Mouse (Mus musculus): ENCODE data around the gene Acp7. TPM values are rescaled to one million over a fixed set of nuclear protein-coding genes. Genes with fewer than 3 reads are reported as not detected.
"Not testable (repeated sequence)": the region's sequence is repeated elsewhere in the genome, so short reads cannot be mapped to it uniquely, and the experiment has no call there.

The Acp7 gene
- total RNA-seq (2021): not detected
- long read RNA-seq, experiment 1: 0 reads
- long read RNA-seq, experiment 2: 0 reads

DNA sequence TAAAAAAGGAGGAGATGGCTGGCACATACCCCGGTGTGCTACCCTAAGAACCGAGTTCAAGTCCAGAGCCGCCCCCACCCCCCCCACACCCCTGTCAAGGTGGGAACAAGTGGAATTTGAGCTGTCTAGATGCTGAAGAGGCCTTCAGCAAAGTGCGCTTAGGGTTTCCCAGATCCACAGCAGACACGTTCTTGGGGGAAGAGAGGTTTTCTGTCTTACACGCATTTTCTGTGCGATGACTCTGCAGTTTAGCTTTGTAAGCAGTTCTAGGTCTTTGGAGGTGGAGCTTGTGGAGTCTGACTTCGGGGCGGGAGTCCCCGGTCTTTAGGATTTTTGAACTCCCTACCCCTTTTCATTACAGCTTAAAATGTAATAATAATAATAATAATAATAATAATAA, at the start of gene Acp7:
Acp7 (minus strand) TSS at position 260 of the 400 bp plus-strand sequence.
- no peak for DNase-seq

DNA sequence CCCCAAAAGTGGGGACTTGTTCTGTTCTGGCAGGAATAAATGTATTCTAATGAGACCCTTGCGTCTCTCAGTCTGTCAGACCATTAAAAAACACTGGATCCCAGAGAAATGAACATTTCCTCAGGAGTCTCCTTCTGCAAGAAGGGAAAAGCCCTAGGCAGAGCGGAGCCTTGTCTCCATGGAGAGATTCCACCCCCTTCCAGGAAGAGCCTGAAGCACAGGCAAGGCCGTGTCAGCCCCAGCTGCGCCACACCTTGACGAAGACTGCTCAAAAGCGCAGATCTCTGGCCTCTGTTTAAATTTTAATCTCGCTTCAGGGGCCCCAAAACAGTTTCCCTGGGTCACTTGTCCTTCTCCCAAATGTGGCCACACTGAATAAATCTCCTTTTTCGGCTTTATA, 46.5 kb upstream of the Acp7 start:
- DNase-seq: no peak

GRCm38 (mm10) chr7:28676811-28677541, 45.8 kb upstream of the Acp7 start:
- no peak for DNase-seq

DNA sequence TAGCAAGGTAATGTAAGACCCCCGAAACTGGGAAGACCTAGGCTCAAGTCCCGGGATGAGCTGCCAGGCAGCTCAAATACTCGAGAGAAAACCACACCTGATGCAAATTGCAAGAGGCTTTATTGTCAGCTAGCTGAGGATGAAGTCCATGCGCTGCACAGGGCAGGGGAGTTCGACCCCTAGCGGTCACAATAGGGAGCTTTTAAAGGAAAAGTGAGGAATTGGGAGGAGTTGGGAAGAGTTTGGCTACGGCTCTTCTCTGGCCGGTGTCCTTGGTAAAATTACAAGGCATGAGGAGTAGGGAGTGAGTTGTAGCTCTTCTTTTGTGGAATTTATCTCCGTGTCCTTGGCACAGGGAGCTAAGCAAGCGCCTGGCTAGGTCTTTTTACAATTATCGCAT, 44.6 kb upstream of the Acp7 start:
- peak; percentile 24 to 27 for DNase-seq

GRCm38 (mm10) chr7:28674994-28675393, 43.9 kb upstream of the Acp7 start:
- DNase-seq: peak in 1 of 2 experiments; percentile 9

GRCm38 (mm10) chr7:28672786-28673185, 41.7 kb upstream of the Acp7 start:
- not testable (repeated sequence) for DNase-seq

DNA sequence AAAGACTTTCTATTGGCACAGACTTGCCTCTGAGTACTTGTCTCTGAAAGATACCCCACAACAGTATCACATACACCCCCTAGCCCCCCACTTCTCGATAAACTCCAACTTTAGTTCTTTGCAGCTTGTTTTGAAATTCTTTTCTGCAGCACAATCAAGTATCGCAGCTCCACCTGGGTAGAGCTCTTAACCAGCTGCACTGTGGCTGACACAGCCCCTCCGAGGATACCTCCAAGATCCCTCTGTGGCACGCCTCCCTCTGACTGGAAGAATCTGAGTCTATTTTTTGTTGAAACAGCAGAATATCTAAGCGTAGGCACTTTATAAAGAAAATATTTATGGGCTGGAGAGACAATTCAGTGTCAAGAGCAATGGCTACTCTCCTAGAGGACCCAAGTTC, 41.1 kb upstream of the Acp7 start:
- no peak for DNase-seq

- no peak for DNase-seq
These were observed 40.0 kb upstream of the Acp7 start for GRCm38 (mm10) chr7:28671172-28671571.

- no peak for DNase-seq
These were observed 34.8 kb upstream of the Acp7 start for GRCm38 (mm10) chr7:28665620-28666579.

DNA sequence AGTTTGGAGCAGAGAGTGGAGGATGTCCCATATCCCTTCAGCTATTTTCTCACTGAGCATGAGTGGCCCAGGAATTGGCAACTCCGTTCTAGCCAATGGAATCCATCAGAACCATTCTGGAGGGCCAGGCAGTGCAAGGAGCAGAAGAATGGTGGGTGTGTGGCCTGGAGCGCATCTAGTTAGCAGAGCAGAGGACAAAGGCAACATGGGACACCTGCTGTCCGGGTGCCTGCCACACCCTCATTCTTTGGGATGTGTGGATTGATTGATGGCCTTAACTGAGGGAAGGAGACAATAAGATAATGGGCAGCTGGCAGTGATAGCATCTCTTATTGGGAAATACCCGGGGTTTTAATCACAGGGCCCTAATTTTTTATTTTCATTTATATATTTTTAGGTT, 25.3 kb upstream of the Acp7 start:
- DNase-seq: no peak

GRCm38 (mm10) chr7:28651157-28651556, 20.0 kb upstream of the Acp7 start:
- no peak for DNase-seq

DNA sequence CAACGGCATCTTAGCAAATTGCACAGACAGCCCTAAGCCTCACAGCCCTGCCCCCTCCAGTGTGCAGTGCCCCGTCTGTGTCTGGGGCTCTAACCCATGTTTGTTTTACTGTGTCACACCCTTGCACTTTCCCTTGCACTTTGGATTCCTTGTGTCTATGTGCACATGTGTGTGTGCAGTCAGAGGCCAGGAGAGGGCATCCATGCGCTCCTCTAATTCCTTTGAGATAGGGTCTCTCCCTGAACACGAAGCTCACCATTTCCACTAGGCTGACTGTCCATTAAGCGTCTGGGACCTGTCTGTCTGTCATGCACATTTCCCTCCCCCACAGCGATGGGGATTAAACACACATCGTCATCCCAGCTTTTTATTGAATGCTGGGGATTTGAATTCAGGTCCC, 15.9 kb upstream of the Acp7 start:
- DNase-seq: no peak

- DNase-seq: no peak
These were observed 14.9 kb upstream of the Acp7 start for GRCm38 (mm10) chr7:28645947-28646475.

GRCm38 (mm10) chr7:28645366-28645765, 14.2 kb upstream of the Acp7 start:
- DNase-seq: no peak

DNA sequence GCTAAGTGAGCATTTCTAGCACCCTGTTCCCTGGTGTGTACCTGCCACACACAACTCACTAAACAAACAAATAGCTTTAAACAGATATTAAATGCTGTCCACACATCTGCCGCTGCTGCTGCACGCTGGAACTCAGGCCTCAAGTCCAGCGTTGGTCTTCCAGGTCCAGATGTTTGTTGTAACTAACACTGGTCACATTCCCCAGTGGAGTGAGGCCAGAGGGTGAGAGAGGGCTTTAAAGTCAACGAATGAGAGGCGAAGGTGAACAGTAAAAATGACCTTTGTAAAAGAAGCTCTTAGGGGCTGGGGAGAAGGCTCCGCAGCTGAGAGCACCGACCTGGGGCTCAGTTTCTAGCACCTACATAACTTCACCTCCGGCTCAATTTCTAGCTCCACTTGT, 10.4 kb upstream of the Acp7 start:
- DNase-seq: no peak

GRCm38 (mm10) chr7:28637511-28637910, 6.4 kb upstream of the Acp7 start:
- peak in 1 of 2 experiments; percentile 3 for DNase-seq

GRCm38 (mm10) chr7:28634128-28634527, 3.0 kb upstream of the Acp7 start:
- no peak for DNase-seq

- no peak for DNase-seq
These were observed 6.3 kb downstream of the Acp7 start for GRCm38 (mm10) chr7:28624791-28625190.

- no peak for DNase-seq
These were observed 11.9 kb downstream of the Acp7 start for GRCm38 (mm10) chr7:28619098-28619715.

DNA sequence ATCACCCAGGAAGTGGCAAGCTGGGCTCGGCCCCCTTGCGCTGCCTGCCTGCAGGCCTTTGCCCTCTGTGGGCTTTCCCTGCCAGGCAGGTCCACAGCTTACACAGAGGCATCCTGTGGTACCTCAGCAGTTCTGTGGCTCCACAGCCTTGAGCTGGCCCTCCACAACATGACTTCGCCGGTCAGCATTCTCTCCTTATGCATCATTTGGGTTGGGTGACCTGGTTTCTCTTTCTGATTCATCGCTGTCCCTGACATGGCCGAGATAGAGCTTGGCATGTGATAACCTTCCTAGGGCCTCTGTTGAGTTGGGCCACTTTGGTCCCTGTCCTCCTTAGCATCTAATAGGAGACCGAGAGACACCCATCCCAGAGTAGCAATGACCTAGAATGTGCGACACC, 25.2 kb downstream of the Acp7 start:
- DNase-seq: no peak

GRCm38 (mm10) chr7:28603788-28604187, 27.3 kb downstream of the Acp7 start:
- not testable (repeated sequence) for DNase-seq

- DNase-seq: no peak
These were observed 28.0 kb downstream of the Acp7 start for GRCm38 (mm10) chr7:28603136-28603535.

Data from heart, adult 18-20 months (tissue).